Mouse (Mus musculus): Measurements from ENCODE around the gene Cts8.

Gene Cts8

DNA sequence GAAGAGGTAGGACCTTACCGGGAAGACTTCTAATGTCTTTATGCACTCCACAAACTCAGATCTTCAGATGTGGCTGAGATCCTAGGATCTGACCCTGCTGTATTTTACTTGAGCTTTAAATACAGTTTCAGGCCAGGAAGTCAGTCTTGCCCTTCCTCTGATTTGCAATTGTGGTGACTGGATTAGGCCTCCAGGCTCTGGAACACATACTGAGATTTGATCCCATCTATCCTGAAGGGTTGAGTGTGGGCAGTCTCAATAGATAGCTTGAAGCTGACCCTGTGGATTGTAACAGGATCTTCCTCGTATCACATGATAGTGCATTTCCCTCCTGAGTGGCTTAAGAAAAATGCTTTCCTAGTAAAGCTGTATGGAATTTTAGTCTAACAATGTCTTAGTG lies at the start of gene Cts8:
Cts8 (minus strand) TSS at position 101 of the 400 bp plus-strand sequence.
- DNase-seq (ENCODE audit: low spot score) = no peak

DNA sequence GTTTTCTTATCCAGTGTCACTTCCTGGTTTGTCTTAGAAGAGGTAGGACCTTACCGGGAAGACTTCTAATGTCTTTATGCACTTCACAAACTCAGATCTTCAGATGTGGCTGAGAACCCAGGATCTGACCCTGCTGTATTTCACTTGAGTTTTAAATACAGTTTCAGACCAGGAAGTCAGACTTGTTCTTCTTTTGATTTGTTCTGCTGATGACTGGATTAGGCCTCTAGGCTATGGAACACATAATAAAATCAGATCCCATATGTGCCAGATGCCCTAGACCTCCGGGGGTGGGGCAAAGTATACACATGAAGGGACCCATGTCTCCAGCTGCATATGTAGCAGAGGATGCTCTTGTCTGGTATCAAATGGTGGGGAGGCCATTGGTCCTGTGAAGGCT lies 33.6 kb upstream of the Cts8 start, which contains the start of gene Gm49398:
Gm49398 (minus strand) TSS at position 101 of the 400 bp plus-strand sequence.
- no peak for DNase-seq (ENCODE audit: low spot score)

DNA sequence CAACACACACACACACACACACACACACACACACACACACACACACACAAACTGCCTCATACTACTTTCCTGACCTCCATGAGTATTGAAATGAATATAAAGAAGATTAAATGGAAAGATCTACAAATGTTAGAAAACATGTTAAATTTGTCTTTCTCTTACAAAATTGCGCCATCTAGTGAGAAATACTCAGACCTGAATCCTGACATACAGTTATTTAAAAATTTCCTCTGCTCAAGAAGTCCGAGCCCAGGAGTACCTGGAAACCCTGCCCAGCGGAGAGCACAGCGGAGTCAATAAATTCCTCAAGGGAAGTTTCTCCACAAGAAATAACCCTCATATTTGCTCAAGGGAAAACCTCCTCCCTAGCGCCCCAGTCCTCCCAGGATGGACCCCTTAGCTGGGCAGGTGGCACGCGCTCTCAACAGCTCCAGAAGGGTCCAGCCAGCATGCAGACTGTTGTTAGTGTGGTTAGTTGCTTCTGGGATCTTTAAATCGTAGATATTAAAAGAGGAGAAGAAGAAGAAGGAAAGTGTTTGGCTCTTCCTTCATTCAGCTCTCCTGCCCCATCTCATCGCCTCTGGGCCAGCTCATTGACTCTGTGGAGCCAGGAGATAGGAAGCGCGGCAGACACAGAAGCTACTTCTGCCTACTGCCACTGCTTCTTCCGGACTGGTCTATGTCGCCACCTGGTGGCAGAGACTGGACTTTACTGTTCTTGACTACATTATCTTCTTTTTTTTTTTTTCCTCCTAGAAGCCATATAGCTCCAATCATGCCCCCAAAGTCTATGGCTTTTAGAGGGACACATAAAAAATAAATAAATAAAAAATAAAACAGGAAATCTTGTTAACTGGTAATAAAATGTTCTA lies 13.8 kb downstream of the Cts8 start:
- DNase-seq (ENCODE audit: low spot score) = peak; percentile 55

DNA sequence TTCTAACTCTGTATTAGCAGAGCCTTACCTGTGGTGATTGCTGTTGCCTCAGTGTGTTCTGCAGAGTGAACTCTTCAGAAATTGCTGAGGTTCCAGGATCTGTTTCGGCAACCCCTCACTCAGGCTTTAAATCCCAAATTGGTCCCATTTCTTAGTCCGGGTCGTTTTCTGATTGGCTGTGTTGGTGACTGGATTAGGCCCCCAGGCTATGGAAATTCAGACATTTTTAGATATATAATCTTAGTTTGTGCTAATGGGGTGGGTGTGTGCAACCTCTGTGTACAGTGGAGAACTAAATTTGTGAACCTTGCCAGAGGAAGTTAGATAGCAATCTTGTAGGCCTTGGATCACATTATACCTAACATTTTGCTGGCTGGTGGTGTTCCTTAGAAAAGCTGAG lies 51.8 kb downstream of the Cts8 start, which contains the start of gene Cts6:
Cts6 (minus strand) TSS at position 101 of the 400 bp plus-strand sequence.
- no peak for DNase-seq (ENCODE audit: low spot score)
